Mouse (Mus musculus) ES-E14 (cell line): ENCODE results near the gene Bglap2.

Experiments used
- HCFC1 ChIP-seq: IDR thresholded peaks from 2 replicates; pipeline ENCODE4 v1.6.1; 2012; ENCODE audit warnings: low read length, inconsistent platforms, borderline replicate concordance; ENCODE audit not compliant: insufficient read depth
- MAFK ChIP-seq: IDR thresholded peaks from 2 replicates; pipeline ENCODE4 v1.6.1; 2014; ENCODE audit warnings: mild to moderate bottlenecking, low read depth, low read length, inconsistent platforms; ENCODE audit not compliant: insufficient read depth
- ZNF384 ChIP-seq: IDR thresholded peaks from 2 replicates; pipeline ENCODE4 v1.6.1; 2012; ENCODE audit warnings: low read depth, low read length, inconsistent platforms

DNA sequence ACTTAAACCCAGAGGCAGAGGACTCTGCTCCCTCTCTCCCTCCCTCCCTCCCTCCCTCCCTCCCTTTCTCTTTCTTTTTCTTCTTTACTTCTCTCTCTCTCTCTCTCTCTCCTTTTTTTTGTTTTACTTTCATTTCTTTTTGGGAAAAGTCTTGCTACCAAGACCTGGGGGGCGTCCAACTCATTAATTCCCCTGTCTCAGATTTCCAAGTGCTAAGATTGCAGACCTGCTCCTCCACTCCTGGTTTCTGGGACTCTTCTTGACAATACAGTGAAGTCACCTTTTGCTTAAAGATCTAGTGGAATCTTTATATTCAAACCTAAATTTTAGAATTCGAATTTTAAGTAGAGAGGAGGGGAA lies 46.8 kb upstream of the Bglap2 start:
- TF ChIP-seq ZNF384 (no peak), MAFK (no peak), HCFC1 (no peak)
